Mouse (Mus musculus) embryonic facial prominence, embryonic 14.5 days (tissue): ENCODE measurements around the gene Cntfr. TPM values are rescaled to one million over a fixed set of nuclear protein-coding genes. Genes with fewer than 3 reads are reported as not detected.

Source experiments
- ATAC-seq: fragments of 200-750 bp; cut with Nextera tagmentation; 2 replicates; pipeline ENCODE4 v1.8.0; 2017; ENCODE audit warnings: low read depth, moderate number of reproducible peaks, moderate TSS enrichment
- DNase-seq: peaks from one replicate; pipeline ENCODE4 v3.0.0-alpha.2; 2015; ENCODE audit warnings: low spot score
- H3K27ac ChIP-seq: fragments of 300-500 bp; sonication (generic); replicated peaks from 2 replicates; pipeline ENCODE4 v1.5.1; 2014; ENCODE audit warnings: low read depth, mild to moderate bottlenecking, low read length, moderate library complexity
- H3K27me3 ChIP-seq: fragments of 300-500 bp; sonication (generic); replicated peaks from 2 replicates; pipeline ENCODE4 v1.6.1; 2014; ENCODE audit warnings: low read length; ENCODE audit not compliant: control insufficient read depth, insufficient read depth
- H3K36me3 ChIP-seq: fragments of 300-500 bp; sonication (generic); 2 replicates; pipeline ENCODE4 v1.6.1; 2014; ENCODE audit warnings: low read length, mixed read lengths; ENCODE audit not compliant: control insufficient read depth, insufficient read depth
- H3K4me1 ChIP-seq: fragments of 300-500 bp; sonication (generic); 2 replicates; pipeline ENCODE4 v1.6.1; 2014; ENCODE audit warnings: antibody characterized with exemption, low read length; ENCODE audit not compliant: control insufficient read depth, insufficient read depth
- H3K4me2 ChIP-seq: fragments of 300-500 bp; sonication (generic); 2 replicates; pipeline ENCODE4 v1.6.1; 2014; ENCODE audit warnings: low read depth, mild to moderate bottlenecking, low read length, moderate library complexity, mixed read lengths
- H3K4me3 ChIP-seq: fragments of 300-500 bp; sonication (generic); 2 replicates; pipeline ENCODE4 v1.5.1; 2014; ENCODE audit warnings: low read depth, mild to moderate bottlenecking, low read length
- H3K9ac ChIP-seq: fragments of 300-500 bp; sonication (generic); 2 replicates; pipeline ENCODE4 v1.6.1; 2014; ENCODE audit warnings: low read depth, mild to moderate bottlenecking, low read length, moderate library complexity, mixed read lengths
- H3K9me3 ChIP-seq: fragments of 300-500 bp; sonication (generic); 2 replicates; pipeline ENCODE4 v1.6.1; 2016; ENCODE audit warnings: low read length; ENCODE audit not compliant: control insufficient read depth
- WGBS: fragments of 180-500 bp; shearing (Covaris S2); extraction: QIAGEN DNeasy Blood & Tissue Kit; methylation state at CpG from one replicate; pipeline ENCODE4 v1.1.7; 2014; 5-methylcytosine and 5-hydroxymethylcytosine counted together
- polyA plus RNA-seq: library from polyadenylated mRNA; unstranded; fragments of >200 nt; fragmentation: Nextera tagmentation; extraction: Ambion mirVana; gene quantifications from 2 replicates; pipeline ENCODE4 v1.2.1, GENCODE M21; 2014

The Cntfr gene
- polyA plus RNA-seq, 1 experiment from 2014 or later: 12.8 TPM

DNA sequence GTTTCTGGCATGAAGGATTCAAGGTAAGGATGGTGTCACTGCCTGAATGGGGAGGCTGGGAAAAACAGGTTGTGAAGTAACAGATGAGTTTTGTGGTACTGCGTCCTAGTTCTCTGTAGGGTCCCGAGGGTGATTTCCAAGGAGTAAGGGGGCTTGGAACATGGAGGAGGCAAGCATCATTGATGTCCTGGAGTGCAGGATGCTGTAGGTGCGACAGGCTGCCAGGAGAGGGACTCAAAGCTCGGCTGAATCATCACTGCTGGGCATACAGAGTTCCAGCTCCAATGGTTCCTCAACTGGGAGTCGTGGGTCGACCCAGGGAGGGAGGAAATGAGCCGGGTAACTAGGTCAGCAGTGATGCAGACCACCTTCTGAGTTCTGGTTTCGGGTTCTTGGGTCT is 61.7 kb downstream of the Cntfr start:
- DNase-seq (no peak), ATAC-seq (no peak)
- H3K4me2 ChIP-seq: no peak overlapping the region
- H3K27me3 ChIP-seq: 0 out of 2 replicates have a peak, but pooled peaks cover 4% of the 10 kb centered on the region
- peaks cover 50% of the 10 kb centered on the region for H3K4me1 ChIP-seq
- 74% methylated on average over 8 of the region's 8 CpGs for WGBS
- H3K36me3 ChIP-seq: no peaks in the 10 kb centered on the region
- no peaks in the 10 kb centered on the region for H3K9me3 ChIP-seq
- no peak overlapping the region for H3K4me3 ChIP-seq
- no peak overlapping the region for H3K9ac ChIP-seq
- no peak overlapping the region for H3K27ac ChIP-seq

DNA sequence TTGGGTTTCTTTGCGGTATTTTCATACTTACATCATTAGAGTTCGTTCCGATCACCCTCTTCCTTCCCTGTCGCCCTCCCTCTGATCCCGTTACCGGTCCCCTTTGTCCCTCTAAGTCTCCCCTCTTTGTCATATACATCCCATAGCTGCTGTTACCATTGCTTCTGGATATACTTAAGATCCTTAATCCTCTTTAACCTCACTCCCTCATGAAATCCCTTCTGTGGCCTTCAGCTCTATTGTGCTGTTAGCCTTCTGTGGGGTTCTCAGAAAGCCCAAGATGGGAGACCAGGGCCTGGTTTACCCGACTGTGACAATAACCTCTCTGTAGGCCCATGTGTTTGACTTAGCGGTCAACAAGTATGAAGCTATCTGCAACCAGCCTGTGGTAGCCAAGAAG is 62.3 kb downstream of the Cntfr start:
- Histone ChIP-seq H3K4me2 (no peak overlapping the region), H3K9me3 (no peaks in the 10 kb centered on the region), H3K4me1 (peaks cover 56% of the 10 kb centered on the region), H3K9ac (no peak overlapping the region), H3K27ac (no peak overlapping the region), H3K36me3 (no peaks in the 10 kb centered on the region), H3K27me3 (0 out of 2 replicates have a peak, but pooled peaks cover 4% of the 10 kb centered on the region), H3K4me3 (no peak overlapping the region)
- no peak for DNase-seq
- ATAC-seq: no peak
- WGBS: 87% methylated on average over 8 of the region's 8 CpGs

DNA sequence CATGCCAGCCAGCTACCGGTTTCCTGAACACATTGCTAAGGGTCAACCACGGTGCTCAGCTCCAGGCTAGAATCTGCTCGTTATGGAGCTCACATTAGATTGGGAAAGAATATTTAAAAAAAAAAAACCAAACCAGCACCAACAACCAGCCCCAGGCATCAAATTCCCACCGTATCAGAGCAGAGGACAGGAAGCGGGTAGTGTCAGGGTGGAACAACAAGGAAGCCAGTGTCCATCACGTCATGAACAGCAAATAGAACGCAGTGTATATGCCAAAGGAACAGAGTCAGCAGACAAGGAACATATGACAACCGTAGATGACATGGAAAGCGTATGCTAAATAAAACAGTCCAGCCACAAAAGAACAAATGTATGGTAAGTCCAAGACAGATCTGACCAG is 63.9 kb downstream of the Cntfr start:
- DNase-seq: no peak
- no peak for ATAC-seq
- Histone ChIP-seq H3K9me3 (no peaks in the 10 kb centered on the region), H3K4me2 (no peak overlapping the region), H3K4me1 (peaks cover 64% of the 10 kb centered on the region), H3K27ac (no peak overlapping the region), H3K27me3 (no peaks in the 10 kb centered on the region), H3K4me3 (no peak overlapping the region), H3K9ac (no peak overlapping the region), H3K36me3 (no peaks in the 10 kb centered on the region)
- 47% methylated on average over 9 of the region's 9 CpGs for WGBS

DNA sequence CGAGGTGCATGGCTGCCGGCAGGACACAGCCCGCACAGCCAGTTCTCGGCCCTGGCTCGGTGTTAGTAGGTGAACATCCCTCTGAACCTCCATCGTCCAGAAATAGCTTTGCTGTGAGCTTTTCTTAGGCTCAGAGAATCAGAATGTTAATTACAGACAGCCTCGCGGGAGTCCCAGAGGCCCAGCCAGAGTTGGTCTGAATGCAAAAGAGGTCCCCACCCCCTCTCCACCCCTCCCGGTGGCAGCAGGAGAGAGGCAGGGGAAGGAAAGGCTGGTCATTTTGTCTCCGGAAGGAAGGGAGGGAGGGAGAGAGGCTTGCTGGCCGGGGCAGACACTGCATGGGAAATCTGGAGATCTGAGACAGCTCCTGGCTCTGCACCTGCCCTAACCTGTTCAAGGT is 65.5 kb downstream of the Cntfr start:
- DNase-seq (peak; percentile 77), ATAC-seq (peak; percentile 26; the same call in 1 of the 2 replicates)
- Histone ChIP-seq H3K4me1 (peaks cover 63% of the 10 kb centered on the region), H3K9me3 (no peaks in the 10 kb centered on the region), H3K4me3 (no peak overlapping the region), H3K9ac (no peak overlapping the region), H3K4me2 (peak overlapping the region; percentile 16; the same call in 1 of the 2 replicates), H3K36me3 (no peaks in the 10 kb centered on the region), H3K27ac (peak overlapping the region; percentile 46; the same call in 1 of the 2 replicates), H3K27me3 (no peaks in the 10 kb centered on the region)
- 6% methylated on average over 11 of the region's 11 CpGs for WGBS

DNA sequence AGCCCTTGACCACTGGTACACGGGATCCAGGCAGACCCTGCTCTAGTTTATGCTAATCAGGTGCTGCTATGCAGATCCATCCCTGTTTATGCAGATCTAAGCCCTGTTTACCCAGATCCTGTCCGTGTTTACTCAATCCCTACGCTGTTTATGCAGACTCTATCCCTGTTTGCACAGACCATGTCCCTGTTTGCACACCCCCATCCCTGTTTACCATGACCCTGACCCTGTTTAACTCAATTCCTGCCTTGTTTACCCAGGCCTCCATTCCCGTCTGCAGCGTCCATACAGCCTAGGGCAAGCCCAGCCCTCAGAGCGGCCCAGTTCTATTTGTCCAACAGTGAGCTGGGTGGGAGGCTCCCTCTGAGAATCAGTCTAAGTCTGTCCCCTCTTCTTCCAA is 66.7 kb downstream of the Cntfr start:
- peaks cover 55% of the 10 kb centered on the region for H3K4me1 ChIP-seq
- H3K4me3 ChIP-seq: no peak overlapping the region
- DNase-seq (no peak), ATAC-seq (no peak)
- no peaks in the 10 kb centered on the region for H3K36me3 ChIP-seq
- no peak overlapping the region for H3K9ac ChIP-seq
- H3K27me3 ChIP-seq: no peaks in the 10 kb centered on the region
- H3K4me2 ChIP-seq: no peak overlapping the region
- WGBS: 37% methylated on average over 6 of the region's 6 CpGs
- no peaks in the 10 kb centered on the region for H3K9me3 ChIP-seq
- H3K27ac ChIP-seq: no peak overlapping the region

DNA sequence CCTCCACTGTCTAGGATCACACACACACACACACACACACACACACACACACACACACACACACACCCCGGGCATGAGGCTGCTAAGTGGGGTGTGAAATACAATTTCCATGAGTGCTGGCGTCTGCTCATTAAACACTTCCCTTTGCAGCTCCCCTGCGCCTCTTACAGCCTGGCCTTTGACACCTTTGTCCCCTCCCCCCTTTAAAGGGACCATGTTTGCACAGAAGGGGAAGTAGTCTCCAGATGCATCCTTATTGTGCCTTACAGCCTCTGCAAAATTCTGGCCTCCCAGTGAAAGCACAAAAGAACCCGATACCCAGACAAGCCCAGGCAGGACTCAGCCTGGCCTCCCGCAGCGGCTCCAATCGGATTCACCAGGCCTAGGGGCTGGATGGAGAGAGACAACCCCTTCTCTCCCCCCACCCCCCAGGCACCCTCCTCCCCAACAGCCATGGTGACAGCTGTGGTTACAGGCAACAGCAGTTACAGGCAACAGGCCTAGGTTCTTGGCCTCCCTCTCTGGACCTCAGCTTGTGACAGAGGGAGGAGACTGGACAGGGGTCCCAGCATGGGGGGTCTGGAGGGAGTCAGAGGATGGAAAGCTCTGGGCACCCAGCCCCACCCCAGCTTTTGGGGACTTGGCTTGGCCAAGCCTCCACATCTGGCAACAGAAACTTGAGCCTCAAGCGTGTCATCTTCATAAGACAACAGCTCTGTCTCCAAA is 68.5 kb downstream of the Cntfr start:
- 5% methylated on average over 8 of the region's 8 CpGs for WGBS
- Histone ChIP-seq H3K4me1 (peaks cover 55% of the 10 kb centered on the region), H3K4me3 (no peak overlapping the region), H3K9me3 (no peaks in the 10 kb centered on the region), H3K4me2 (peak overlapping the region; percentile 25; the same call in 1 of the 2 replicates), H3K27me3 (no peaks in the 10 kb centered on the region), H3K27ac (peak overlapping the region; percentile 83), H3K9ac (no peak overlapping the region), H3K36me3 (no peaks in the 10 kb centered on the region)
- ATAC-seq (peak; percentile 82), DNase-seq (peak; percentile 87)

DNA sequence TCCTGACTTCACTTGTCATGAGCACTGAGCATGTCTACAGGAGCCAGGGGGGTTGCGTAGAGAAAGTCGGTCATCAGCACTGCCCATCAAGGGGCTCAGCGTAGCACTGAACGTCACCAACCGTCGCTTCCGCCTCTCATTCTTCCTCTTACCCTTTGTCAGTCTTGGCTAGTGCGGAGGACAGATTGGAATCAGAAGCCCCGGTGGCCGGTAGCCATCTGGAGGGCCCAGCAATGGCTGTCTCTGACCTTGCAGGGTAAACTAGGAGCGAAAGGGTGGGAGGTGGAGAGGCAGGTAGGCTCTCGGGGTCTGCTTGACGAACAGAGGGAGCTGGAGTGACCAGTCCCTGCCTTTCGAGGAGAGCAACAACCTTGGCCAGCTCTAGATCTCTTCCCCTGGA is 74.8 kb downstream of the Cntfr start:
- no peaks in the 10 kb centered on the region for H3K27me3 ChIP-seq
- no peaks in the 10 kb centered on the region for H3K9me3 ChIP-seq
- WGBS: 86% methylated on average over 14 of the region's 14 CpGs
- ATAC-seq: no peak
- no peak overlapping the region for H3K4me2 ChIP-seq
- H3K4me3 ChIP-seq: no peak overlapping the region
- no peaks in the 10 kb centered on the region for H3K36me3 ChIP-seq
- H3K4me1 ChIP-seq: no peaks in the 10 kb centered on the region; the same call in 1 of the 2 replicates
- DNase-seq: no peak
- H3K27ac ChIP-seq: no peak overlapping the region
- H3K9ac ChIP-seq: no peak overlapping the region

DNA sequence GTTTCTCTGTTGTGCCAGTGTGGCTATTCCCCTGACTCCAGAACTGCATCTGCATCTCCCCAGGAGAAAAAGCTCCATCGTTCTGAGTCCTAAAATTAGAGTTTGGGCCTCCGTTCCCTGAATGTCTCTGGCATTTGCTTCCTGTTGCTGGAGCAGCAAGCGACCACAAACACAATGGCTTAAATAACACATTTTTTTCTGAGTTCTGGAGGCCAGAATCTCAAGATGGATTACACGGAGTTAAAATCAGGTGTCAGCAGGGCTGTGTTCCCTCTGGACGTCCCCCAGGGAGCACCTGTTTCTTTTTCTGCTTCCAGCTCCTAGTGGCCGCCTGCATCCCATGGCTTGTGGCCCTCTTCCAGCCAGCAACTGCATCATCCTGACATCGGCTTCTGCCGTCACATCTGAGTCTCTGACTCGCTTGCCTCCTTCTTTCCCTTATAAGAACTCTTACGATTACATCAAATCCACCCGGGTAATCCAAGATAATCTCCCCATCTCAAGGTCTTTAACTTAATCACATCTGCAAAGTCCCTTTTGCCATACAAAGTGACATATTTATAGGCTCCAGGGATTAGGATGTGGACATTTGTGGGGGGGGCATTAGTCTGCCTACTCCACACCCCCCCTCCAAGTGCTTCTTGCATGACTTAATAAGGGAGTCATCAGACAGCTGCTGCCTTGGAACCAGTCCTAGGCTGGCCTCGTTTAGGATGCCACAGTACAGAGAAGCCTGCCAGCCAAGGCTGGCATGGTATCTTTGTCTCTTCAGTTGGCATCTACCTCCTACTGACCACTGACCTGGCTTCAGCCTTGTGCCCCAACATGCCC is 77.8 kb downstream of the Cntfr start:
- Histone ChIP-seq H3K27me3 (no peaks in the 10 kb centered on the region), H3K4me1 (no peaks in the 10 kb centered on the region; the same call in 1 of the 2 replicates), H3K27ac (no peak overlapping the region), H3K9ac (no peak overlapping the region), H3K9me3 (no peaks in the 10 kb centered on the region), H3K4me3 (no peak overlapping the region), H3K4me2 (no peak overlapping the region), H3K36me3 (no peaks in the 10 kb centered on the region)
- WGBS: 39% methylated on average over 12 of the region's 12 CpGs
- ATAC-seq (peak; percentile 31; the same call in 1 of the 2 replicates), DNase-seq (no peak)
